Mouse (Mus musculus) ES-Bruce4 (cell line): ENCODE data around the gene Abhd4.

Experiments
- CTCF ChIP-seq: IDR thresholded peaks from one replicate; pipeline ENCODE4 v1.8.1; 2011; ENCODE audit warnings: low read depth, low read length
- EP300 ChIP-seq: IDR thresholded peaks from 2 replicates; pipeline ENCODE4 v1.6.1; 2011; ENCODE audit warnings: low read depth, low read length; ENCODE audit not compliant: insufficient read depth
- POLR2A ChIP-seq: IDR thresholded peaks from one replicate; pipeline ENCODE4 v1.8.1; 2011; ENCODE audit warnings: low read length; ENCODE audit not compliant: insufficient read depth

DNA sequence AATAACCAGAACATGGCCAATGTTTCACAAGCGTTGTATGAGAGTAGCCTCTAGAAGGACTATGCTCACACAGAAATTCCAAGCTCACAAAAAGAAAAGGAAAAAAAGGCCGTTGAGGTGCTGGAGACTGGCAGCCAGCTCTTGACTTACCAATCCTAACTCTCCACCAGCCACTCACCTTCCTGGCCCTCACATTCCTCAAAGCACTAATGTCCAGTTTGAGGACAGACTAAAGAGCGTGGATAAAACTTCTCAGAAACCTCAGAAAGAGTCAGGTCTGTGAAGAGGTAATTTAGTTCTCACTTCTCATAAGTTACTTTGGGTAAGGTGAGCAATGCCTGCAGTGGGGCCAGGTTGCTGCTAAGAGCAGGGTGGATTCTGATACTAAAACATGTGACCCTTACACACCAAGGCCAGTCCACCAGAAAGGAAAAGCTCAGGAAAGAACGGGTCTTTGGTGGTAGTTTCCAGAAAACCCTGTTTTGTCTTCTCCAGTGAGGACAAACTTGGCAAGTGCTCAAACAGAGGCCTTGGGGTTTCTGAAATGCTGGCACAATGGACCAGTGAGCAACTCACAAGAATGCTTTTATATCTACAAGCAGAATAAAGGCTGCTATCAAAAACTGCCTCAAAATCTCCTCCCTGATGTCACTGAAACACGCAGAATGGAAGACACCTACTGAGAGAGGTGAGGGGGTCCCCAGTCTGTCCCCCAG lies 18.0 kb upstream of the Abhd4 start:
- TF ChIP-seq CTCF, result no peak
- TF ChIP-seq POLR2A, result no peak
- no peak for TF ChIP-seq EP300
